Mouse (Mus musculus) erythroblast, embryonic 14.5 days (primary cell): ENCODE measurements around the gene Lrba. TPM values are rescaled to one million over a fixed set of nuclear protein-coding genes. Genes with fewer than 3 reads are reported as not detected.

ENCODE experiments used
- H3K27me3 ChIP-seq: 2 replicates; pipeline ENCODE4 v1.6.1; 2012; ENCODE audit warnings: inconsistent platforms; ENCODE audit not compliant: control insufficient read depth
- H3K36me3 ChIP-seq: 2 replicates; pipeline ENCODE4 v1.6.1; 2012; ENCODE audit warnings: mild to moderate bottlenecking, inconsistent platforms; ENCODE audit not compliant: control insufficient read depth
- H3K4me1 ChIP-seq: 2 replicates; pipeline ENCODE4 v1.6.1; 2012; ENCODE audit warnings: inconsistent platforms; ENCODE audit not compliant: control insufficient read depth
- H3K4me3 ChIP-seq: replicated peaks from 2 replicates; pipeline ENCODE3; 2012; ENCODE audit warnings: moderate library complexity, mild to moderate bottlenecking, inconsistent platforms
- H3K9me3 ChIP-seq: 2 replicates; pipeline ENCODE4 v1.6.1; 2012; ENCODE audit warnings: low read length, inconsistent platforms, mixed read lengths; ENCODE audit not compliant: control insufficient read depth
- GATA1 ChIP-seq: IDR thresholded peaks from 2 replicates; pipeline ENCODE4 v1.6.1; 2012; ENCODE audit warnings: low read length, inconsistent platforms, mixed read lengths
- TAL1 ChIP-seq: IDR thresholded peaks from 3 replicates; pipeline ENCODE4 v1.6.1; 2012; ENCODE audit warnings: low read length, inconsistent platforms, mixed read lengths
- polyA plus RNA-seq: library from polyadenylated mRNA; stranded (reverse); fragments of >175 nt; gene quantifications from 2 replicates; pipeline ENCODE4 v1.2.3, GENCODE M21; 2012

The Lrba gene
- polyA plus RNA-seq, 1 experiment: 2.3 TPM

GRCm38 (mm10) chr3:86386246-86386645 lies 161.8 kb downstream of the Lrba start:
- TF ChIP-seq GATA1: no peak
- no peak for TF ChIP-seq TAL1
- no peaks in the 10 kb centered on the region for H3K27me3 ChIP-seq
- H3K36me3 ChIP-seq: no peaks in the 10 kb centered on the region; the same call in 1 of the 2 replicates
- no peaks in the 10 kb centered on the region for H3K9me3 ChIP-seq
- H3K4me3 ChIP-seq: no peak overlapping the region
- H3K4me1 ChIP-seq: no peaks in the 10 kb centered on the region

GRCm38 (mm10) chr3:86423828-86424227 lies 199.3 kb downstream of the Lrba start:
- TF ChIP-seq GATA1: no peak
- no peak for TF ChIP-seq TAL1
- H3K36me3 ChIP-seq: peaks cover 3% of the 10 kb centered on the region; the same call in 1 of the 2 replicates
- H3K9me3 ChIP-seq: no peaks in the 10 kb centered on the region
- no peak overlapping the region for H3K4me3 ChIP-seq
- peaks cover 35% of the 10 kb centered on the region for H3K4me1 ChIP-seq
- H3K27me3 ChIP-seq: no peaks in the 10 kb centered on the region

DNA sequence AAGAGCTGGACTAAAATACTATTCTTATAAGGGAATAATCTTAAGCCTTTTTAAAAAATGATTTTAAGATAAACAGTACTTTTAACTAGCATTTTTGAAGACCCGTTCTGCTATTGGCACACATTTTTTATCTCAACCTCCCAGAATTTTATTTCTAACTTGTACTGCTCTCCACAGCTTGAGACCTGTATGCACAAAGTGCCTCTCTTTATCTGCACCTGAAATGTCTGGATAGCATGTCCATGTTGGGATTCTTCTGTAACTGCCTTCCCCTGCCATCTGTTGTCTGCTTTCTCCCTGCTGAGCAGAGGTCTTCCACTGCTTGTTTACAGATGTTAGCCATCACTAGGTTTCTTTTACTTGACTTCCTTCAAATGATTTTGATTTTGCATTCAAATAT lies 202.3 kb downstream of the Lrba start:
- no peak for TF ChIP-seq GATA1
- no peak for TF ChIP-seq TAL1
- Histone ChIP-seq H3K36me3 (peaks cover under 1% of the 10 kb centered on the region; the same call in 1 of the 2 replicates), H3K4me1 (peaks cover 32% of the 10 kb centered on the region), H3K4me3 (no peak overlapping the region), H3K9me3 (no peaks in the 10 kb centered on the region), H3K27me3 (no peaks in the 10 kb centered on the region)

- Histone ChIP-seq H3K4me1 (no peaks in the 10 kb centered on the region), H3K9me3 (no peaks in the 10 kb centered on the region), H3K27me3 (no peaks in the 10 kb centered on the region), H3K36me3 (no peaks in the 10 kb centered on the region), H3K4me3 (no peak overlapping the region)
- no peak for TF ChIP-seq TAL1
These were observed 219.0 kb downstream of the Lrba start for GRCm38 (mm10) chr3:86443497-86443896.

DNA sequence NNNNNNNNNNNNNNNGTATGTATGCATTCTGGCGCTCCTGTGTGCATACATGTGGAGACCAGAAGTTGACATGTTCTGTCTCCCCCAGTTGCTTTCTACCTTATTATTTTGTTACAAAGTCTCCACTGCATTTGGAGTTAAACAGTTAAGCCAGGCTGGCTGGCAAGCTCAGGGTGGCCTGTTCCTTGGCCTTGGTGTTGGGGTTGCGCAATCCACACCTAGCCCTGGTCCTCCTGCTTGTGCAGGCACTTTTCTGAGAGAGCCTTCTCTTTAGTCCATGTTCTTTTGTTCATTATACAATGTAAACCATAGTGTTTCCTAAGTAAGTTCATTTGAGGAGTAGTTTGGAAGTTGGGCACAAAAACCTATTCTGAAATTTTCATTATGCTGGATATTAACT lies 226.7 kb downstream of the Lrba start:
- Histone ChIP-seq H3K36me3 (no peaks in the 10 kb centered on the region), H3K4me1 (no peaks in the 10 kb centered on the region), H3K27me3 (no peaks in the 10 kb centered on the region), H3K4me3 (no peak overlapping the region), H3K9me3 (no peaks in the 10 kb centered on the region)
- TF ChIP-seq TAL1 (no peak), GATA1 (no peak)

- no peak overlapping the region for H3K4me3 ChIP-seq
- TF ChIP-seq GATA1 (no peak), TAL1 (no peak)
- no peaks in the 10 kb centered on the region for H3K27me3 ChIP-seq
- H3K9me3 ChIP-seq: no peaks in the 10 kb centered on the region
- no peaks in the 10 kb centered on the region for H3K36me3 ChIP-seq
- no peaks in the 10 kb centered on the region for H3K4me1 ChIP-seq
These were observed 237.1 kb downstream of the Lrba start for GRCm38 (mm10) chr3:86461582-86461981.

GRCm38 (mm10) chr3:86489992-86490391 lies 265.5 kb downstream of the Lrba start:
- no peaks in the 10 kb centered on the region for H3K27me3 ChIP-seq
- TF ChIP-seq GATA1 (no peak), TAL1 (no peak)
- no peaks in the 10 kb centered on the region for H3K4me1 ChIP-seq

GRCm38 (mm10) chr3:86500586-86500985 lies 276.1 kb downstream of the Lrba start:
- Histone ChIP-seq H3K27me3 (no peaks in the 10 kb centered on the region), H3K4me3 (no peak overlapping the region), H3K9me3 (no peaks in the 10 kb centered on the region), H3K4me1 (no peaks in the 10 kb centered on the region), H3K36me3 (no peaks in the 10 kb centered on the region)
- TF ChIP-seq GATA1 (no peak), TAL1 (no peak)

More at GRCm38 (mm10) chr3:86489992-86490391, 265.5 kb downstream of the Lrba start:
- Histone ChIP-seq H3K9me3 (no peaks in the 10 kb centered on the region), H3K36me3 (no peaks in the 10 kb centered on the region), H3K4me3 (no peak overlapping the region)

DNA sequence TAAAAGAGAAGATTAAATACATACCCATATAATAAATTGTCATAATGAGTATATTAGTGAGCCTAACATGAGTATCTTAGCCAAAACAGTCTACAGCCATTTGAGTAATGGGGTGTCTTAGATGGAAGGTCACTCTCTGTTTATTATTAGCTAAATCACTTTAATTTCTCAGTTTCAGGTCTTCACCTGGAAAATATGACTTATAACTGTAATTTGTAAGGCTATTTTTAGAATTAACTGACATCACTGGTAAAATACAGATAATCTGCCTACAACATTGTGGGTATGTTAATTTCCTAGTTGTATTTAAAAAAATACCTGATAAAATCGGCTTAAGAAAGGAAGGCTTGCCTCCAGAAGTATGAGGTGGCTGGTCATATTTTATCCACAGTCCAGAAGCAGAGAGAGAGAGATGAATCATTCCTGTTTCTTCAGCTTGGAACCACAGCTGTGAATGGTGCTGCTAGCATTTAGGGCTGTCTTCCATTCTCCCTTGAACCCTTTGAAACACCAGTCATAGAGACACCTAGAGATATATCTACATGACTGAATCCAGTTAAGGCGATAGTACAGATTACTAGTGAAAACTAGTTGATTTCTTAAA lies 294.1 kb downstream of the Lrba start:
- no peaks in the 10 kb centered on the region for H3K9me3 ChIP-seq
- H3K4me3 ChIP-seq: no peak overlapping the region
- no peaks in the 10 kb centered on the region for H3K27me3 ChIP-seq
- H3K4me1 ChIP-seq: no peaks in the 10 kb centered on the region
- no peak for TF ChIP-seq GATA1
- no peak for TF ChIP-seq TAL1
- no peaks in the 10 kb centered on the region for H3K36me3 ChIP-seq

DNA sequence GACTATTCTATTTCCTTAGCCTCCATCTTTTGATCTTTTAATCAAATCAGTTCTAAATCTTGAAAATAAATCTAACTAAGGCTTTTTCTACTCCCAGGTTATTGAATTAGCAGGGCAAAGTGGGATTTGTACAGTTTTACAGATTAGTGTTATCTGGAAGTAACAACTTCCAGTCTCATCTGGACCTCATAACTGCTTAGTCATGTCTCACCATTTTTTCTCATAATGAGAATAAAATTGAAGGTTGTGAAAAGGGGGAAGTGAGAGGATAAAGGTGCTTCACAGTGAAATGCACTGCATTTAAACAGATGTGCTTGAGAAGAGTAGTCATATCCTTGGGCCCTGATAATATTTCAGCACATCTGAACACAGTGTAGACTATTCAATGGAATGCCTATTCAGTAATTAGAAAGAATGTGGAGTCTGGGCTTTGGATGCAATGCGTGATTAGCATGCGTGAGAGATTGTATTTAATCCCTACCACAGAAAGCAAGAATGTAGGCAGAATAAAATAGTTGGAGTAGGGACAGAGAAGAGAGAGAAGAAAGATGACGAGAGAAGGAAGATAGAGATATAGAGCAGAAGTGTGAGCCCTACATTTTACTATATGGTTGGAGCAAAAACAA lies 298.5 kb downstream of the Lrba start:
- no peak overlapping the region for H3K4me3 ChIP-seq
- H3K4me1 ChIP-seq: no peaks in the 10 kb centered on the region
- TF ChIP-seq TAL1 (no peak), GATA1 (no peak)
- H3K9me3 ChIP-seq: no peaks in the 10 kb centered on the region
- no peaks in the 10 kb centered on the region for H3K27me3 ChIP-seq
- H3K36me3 ChIP-seq: no peaks in the 10 kb centered on the region
